Mouse (Mus musculus) limb, embryonic 11.5 days (tissue): Measurements from ENCODE around the gene Sh3gl3. TPM values are rescaled to one million over a fixed set of nuclear protein-coding genes. Genes with fewer than 3 reads are reported as not detected.
A peak's percentile ranks its signal among the peaks of the same experiment; 100 is the strongest.

Source experiments
- ATAC-seq: fragments of 200-750 bp; cut with Nextera tagmentation; 2 replicates; pipeline ENCODE4 v1.8.0; 2017; ENCODE audit warnings: low read depth; ENCODE audit not compliant: insufficient number of reproducible peaks, low FRiP score, low TSS enrichment
- DNase-seq: peaks from one replicate; pipeline ENCODE4 v3.0.0-alpha.2; 2015; ENCODE audit warnings: low spot score
- H3K27ac ChIP-seq: fragments of 300-500 bp; sonication (generic); replicated peaks from 2 replicates; pipeline ENCODE4 v1.5.1; 2014; ENCODE audit warnings: low read depth, mild to moderate bottlenecking, low read length
- H3K27me3 ChIP-seq: fragments of 300-500 bp; sonication (generic); 2 replicates; pipeline ENCODE4 v1.6.1; 2014; ENCODE audit warnings: mild to moderate bottlenecking, low read length, mixed read lengths; ENCODE audit not compliant: control insufficient read depth, insufficient read depth
- H3K36me3 ChIP-seq: fragments of 300-500 bp; sonication (generic); 2 replicates; pipeline ENCODE4 v1.6.1; 2014; ENCODE audit warnings: mild to moderate bottlenecking, low read length, moderate library complexity, mixed read lengths; ENCODE audit not compliant: control insufficient read depth, insufficient read depth
- H3K4me1 ChIP-seq: fragments of 300-500 bp; sonication (generic); 2 replicates; pipeline ENCODE4 v1.6.1; 2014; ENCODE audit warnings: low read length, mixed read lengths; ENCODE audit not compliant: control insufficient read depth, insufficient read depth
- H3K4me2 ChIP-seq: fragments of 300-500 bp; sonication (generic); 2 replicates; pipeline ENCODE4 v1.6.1; 2014; ENCODE audit warnings: low read depth, mild to moderate bottlenecking, moderate library complexity; ENCODE audit not compliant: severe bottlenecking
- H3K4me3 ChIP-seq: fragments of 300-500 bp; sonication (generic); 2 replicates; pipeline ENCODE4 v1.5.1; 2014; ENCODE audit warnings: low read depth, low read length
- H3K9ac ChIP-seq: fragments of 300-500 bp; sonication (generic); 2 replicates; pipeline ENCODE4 v1.6.1; 2014; ENCODE audit warnings: mild to moderate bottlenecking, low read length
- H3K9me3 ChIP-seq: fragments of 300-500 bp; sonication (generic); 2 replicates; pipeline ENCODE4 v1.6.1; 2016; ENCODE audit warnings: low read length; ENCODE audit not compliant: control insufficient read depth
- WGBS: fragments of 180-500 bp; shearing (Covaris S2); extraction: QIAGEN DNeasy Blood & Tissue Kit; methylation state at CpG from one replicate; pipeline ENCODE4 v1.1.7; 2014; 5-methylcytosine and 5-hydroxymethylcytosine counted together
- polyA plus RNA-seq: library from polyadenylated mRNA; unstranded; fragments of >200 nt; fragmentation: Nextera tagmentation; extraction: Ambion mirVana; gene quantifications from 2 replicates; pipeline ENCODE4 v1.2.1, GENCODE M21; 2014

Sh3gl3 gene
- polyA plus RNA-seq, 1 experiment from 2014 or later = 19.4 TPM

DNA sequence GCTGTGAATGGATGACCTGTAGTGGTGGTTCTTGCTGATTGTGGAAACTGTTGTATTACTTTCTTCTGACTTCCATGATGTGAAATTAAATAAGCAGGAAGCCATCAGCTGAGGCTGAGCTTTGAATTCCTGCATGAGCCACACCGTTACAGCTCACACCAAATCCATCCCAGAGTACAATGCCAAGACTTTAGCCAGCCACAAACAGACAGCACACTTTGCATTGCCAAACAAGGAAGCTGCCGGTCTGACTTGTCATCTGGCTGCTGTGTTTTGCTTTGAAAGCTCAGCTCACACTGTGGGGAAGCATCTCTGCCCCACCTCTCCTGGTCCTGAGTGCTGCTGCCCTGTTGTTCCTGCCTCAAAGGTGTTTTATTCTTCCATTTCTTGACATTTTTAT is 9.1 kb downstream of the Sh3gl3 start:
- 28% methylated on average over 2 of the region's 2 CpGs for WGBS
- Histone ChIP-seq H3K4me1 (no peaks in the 10 kb centered on the region), H3K4me2 (no peak overlapping the region), H3K27me3 (no peaks in the 10 kb centered on the region), H3K27ac (no peak overlapping the region), H3K36me3 (no peaks in the 10 kb centered on the region), H3K9me3 (no peaks in the 10 kb centered on the region), H3K4me3 (no peak overlapping the region), H3K9ac (no peak overlapping the region)
- DNase-seq = no peak
- ATAC-seq = no peak

DNA sequence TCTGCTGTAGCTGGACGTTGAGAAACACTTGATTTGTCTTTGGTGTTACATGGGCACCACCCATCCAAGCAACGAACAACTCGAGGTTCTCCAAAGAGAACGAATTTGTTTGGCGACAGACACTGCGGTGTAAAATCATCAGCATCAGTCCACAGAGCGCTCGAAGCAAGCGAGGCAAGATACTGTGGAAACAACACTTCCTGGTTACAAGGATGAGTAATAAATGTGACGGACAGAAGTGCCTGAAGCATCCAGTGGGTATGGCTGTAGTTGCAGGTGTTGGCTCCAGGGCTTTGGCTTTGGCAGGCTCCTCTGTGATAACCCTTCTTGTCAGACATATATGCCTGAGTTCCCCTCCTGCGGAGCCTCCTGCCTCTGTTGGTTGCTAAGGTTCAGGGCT is 18.0 kb downstream of the Sh3gl3 start:
- H3K4me3 ChIP-seq = no peak overlapping the region
- H3K4me2 ChIP-seq = no peak overlapping the region
- H3K27me3 ChIP-seq = no peaks in the 10 kb centered on the region
- ATAC-seq = no peak
- H3K9ac ChIP-seq = no peak overlapping the region
- H3K36me3 ChIP-seq = no peaks in the 10 kb centered on the region
- 91% methylated on average over 11 of the region's 11 CpGs for WGBS
- H3K4me1 ChIP-seq = no peaks in the 10 kb centered on the region
- DNase-seq = no peak
- H3K9me3 ChIP-seq = no peaks in the 10 kb centered on the region
- no peak overlapping the region for H3K27ac ChIP-seq

DNA sequence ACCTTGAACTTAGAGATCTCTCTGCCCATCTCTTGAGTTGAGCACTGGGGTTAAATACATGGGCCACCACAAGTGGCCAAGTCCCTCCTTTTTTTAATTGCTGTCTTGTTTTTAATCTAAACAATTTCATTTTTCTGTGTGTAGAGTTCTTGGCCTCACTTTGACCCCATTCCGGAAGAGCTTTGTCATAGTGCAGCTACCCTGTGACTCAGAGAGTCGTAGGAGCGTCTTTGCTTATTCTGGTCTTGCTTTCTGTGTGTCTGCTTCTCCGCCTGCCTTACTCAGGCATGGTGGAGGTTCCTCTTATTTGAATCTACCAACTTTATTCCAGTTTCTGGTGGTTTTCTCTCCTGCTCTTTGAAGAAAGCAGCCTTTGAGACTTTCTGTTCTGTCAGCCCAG is 18.9 kb downstream of the Sh3gl3 start:
- no peak for DNase-seq
- H3K9ac ChIP-seq = no peak overlapping the region
- no peak overlapping the region for H3K4me3 ChIP-seq
- WGBS = 88% methylated on average over 4 of the region's 4 CpGs
- no peaks in the 10 kb centered on the region for H3K27me3 ChIP-seq
- H3K9me3 ChIP-seq = no peaks in the 10 kb centered on the region
- H3K27ac ChIP-seq = no peak overlapping the region
- H3K36me3 ChIP-seq = no peaks in the 10 kb centered on the region
- no peak overlapping the region for H3K4me2 ChIP-seq
- no peak for ATAC-seq
- no peaks in the 10 kb centered on the region for H3K4me1 ChIP-seq

DNA sequence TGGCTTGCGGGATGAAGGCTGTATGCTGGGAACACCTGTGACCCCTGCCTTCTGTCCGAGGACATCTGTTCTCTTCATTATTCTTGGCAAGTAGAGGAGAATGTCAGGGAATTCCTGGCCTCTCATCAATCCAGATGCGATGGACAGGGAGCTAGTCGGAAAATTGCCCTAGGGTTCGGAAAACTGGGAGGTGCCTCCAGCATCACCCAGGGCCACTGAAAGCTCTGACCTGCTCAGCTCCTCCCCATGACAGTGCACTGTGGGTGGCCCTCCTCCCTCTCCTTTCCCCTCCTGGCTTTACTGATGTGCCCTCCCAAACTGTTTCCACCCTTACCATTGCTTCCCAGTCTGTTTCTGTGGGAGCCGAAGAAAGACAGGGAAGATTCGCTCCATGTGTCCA is 29.5 kb downstream of the Sh3gl3 start:
- Histone ChIP-seq H3K4me3 (no peak overlapping the region), H3K4me2 (no peak overlapping the region), H3K27ac (no peak overlapping the region), H3K4me1 (peaks cover 9% of the 10 kb centered on the region), H3K9me3 (no peaks in the 10 kb centered on the region), H3K9ac (no peak overlapping the region), H3K36me3 (no peaks in the 10 kb centered on the region), H3K27me3 (no peaks in the 10 kb centered on the region)
- no peak for DNase-seq
- 39% methylated on average over 7 of the region's 7 CpGs for WGBS
- ATAC-seq = no peak

DNA sequence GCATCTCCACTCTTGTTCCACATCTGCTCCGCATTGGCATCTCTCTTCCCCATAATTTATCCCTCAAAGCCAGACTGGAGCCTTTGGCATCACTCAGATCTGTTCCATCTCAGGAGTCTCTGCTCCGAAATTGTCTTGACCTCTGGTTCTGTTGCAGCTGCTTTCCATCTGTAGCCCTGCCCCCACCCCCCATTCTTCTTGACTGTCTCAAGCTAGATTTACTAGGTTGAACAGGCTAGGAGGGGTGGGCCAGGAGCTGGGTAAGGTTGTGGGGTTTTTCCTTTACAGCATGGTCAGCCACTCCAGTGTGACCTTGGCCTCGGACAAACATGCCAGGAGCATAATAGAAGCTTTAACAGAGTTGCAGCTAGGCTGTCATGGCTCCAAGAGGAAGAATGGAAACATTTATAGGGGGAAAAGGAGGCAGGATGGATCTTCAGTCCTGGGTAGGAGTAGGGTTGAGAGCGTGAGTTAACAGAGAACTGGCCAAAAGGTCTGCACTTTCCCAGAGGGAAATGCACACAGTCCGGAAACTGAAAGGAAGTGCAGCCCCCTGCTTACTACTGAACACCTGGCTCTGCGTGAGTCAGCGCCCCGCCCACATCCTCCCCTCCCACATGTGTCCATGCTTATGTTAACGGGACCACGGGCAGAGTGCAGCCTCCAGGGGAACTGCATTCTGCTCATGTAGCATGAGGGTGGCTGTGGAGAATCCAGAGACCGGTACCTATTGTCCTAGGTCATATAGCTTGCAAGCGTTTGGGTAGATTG is 30.6 kb downstream of the Sh3gl3 start:
- Histone ChIP-seq H3K9me3 (no peaks in the 10 kb centered on the region), H3K4me3 (no peak overlapping the region), H3K9ac (no peak overlapping the region), H3K27me3 (no peaks in the 10 kb centered on the region), H3K4me1 (peaks cover 9% of the 10 kb centered on the region), H3K36me3 (no peaks in the 10 kb centered on the region), H3K27ac (peak overlapping the region; percentile 42; the same call in 1 of the 2 replicates), H3K4me2 (peak overlapping the region; percentile 19; the same call in 1 of the 2 replicates)
- 23% methylated on average over 12 of the region's 12 CpGs for WGBS
- ATAC-seq (peak; percentile 76; the same call in 1 of the 2 replicates), DNase-seq (peak; percentile 74)

DNA sequence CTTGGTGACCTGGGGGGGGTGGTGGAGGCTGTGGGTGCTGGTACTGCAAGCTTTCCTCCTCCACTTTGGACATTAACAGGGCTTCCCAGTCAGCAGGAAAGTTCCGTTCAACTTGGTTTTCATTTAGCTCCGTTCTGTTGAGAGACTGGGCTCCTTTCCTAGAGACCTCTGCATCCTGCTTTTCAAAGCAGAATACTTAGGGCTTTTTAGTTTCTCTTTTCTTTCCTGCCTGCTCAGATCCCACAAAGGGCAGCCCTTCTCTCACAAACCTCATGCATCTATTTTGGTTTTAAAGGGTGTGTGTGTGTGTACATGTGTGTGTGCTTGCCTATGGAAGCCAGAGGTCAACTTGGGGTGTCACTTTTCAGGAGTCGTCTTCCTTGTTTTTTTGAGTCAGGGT is 31.3 kb downstream of the Sh3gl3 start:
- no peak for DNase-seq
- Histone ChIP-seq H3K27me3 (no peaks in the 10 kb centered on the region), H3K4me1 (peaks cover 9% of the 10 kb centered on the region), H3K9me3 (no peaks in the 10 kb centered on the region), H3K4me3 (no peak overlapping the region), H3K27ac (no peak overlapping the region), H3K4me2 (no peak overlapping the region; the same call in 1 of the 2 replicates), H3K36me3 (no peaks in the 10 kb centered on the region), H3K9ac (no peak overlapping the region)
- WGBS = 75% methylated on average over 3 of the region's 3 CpGs
- ATAC-seq = no peak

DNA sequence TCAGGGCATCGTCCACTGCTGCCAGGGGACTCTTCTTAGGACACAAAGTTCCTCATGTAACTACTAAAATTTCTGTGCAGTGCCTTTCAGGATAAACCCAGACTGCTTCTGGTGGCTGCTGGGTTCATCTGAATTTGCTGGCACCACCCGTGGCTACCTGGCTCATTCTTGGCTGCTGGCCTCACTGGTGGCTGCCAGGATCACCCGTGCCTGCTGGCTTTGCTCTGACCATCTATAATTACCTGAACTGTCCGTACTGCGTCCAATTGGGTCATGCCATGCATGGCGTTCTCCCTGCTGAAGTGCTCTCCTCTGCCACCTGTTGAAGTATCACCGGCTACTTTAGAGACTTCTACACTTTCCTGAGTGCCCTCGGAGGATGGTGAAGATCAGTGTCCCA is 33.1 kb downstream of the Sh3gl3 start:
- no peaks in the 10 kb centered on the region for H3K36me3 ChIP-seq
- WGBS = 89% methylated on average over 8 of the region's 8 CpGs
- no peak overlapping the region for H3K4me2 ChIP-seq
- ATAC-seq (no peak), DNase-seq (no peak)
- H3K27me3 ChIP-seq = no peaks in the 10 kb centered on the region
- H3K9ac ChIP-seq = no peak overlapping the region
- no peak overlapping the region for H3K4me3 ChIP-seq
- no peak overlapping the region for H3K27ac ChIP-seq
- H3K9me3 ChIP-seq = no peaks in the 10 kb centered on the region
- H3K4me1 ChIP-seq = peaks cover 9% of the 10 kb centered on the region

DNA sequence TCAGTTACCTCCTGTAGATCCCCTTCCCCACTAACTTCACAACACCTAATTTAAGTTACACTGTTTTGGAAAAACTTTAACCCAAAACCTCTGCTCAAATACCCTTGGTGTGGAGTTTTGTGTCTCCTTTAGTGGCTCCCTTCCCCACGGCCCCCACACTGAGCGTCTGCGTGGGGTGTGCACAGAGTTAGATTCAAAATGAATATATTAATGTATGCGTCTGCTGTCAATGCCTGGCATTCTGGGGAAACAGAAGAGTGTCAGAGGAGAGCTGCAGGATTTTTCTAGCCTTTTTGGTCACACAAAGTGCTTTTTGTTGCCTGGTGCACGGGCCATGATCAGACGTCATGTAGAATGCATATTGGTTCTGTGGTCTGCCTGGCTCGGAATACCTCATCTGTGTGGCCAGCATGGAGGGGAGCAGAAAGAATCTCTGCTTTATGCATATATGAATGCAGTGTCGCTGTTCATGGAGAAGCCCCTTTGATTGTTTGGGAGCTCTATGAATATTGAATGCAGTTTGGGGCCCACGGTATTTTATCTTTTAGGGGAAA is 47.8 kb downstream of the Sh3gl3 start:
- Histone ChIP-seq H3K4me2 (no peak overlapping the region), H3K9me3 (no peaks in the 10 kb centered on the region), H3K4me3 (no peak overlapping the region), H3K27ac (no peak overlapping the region), H3K36me3 (no peaks in the 10 kb centered on the region), H3K9ac (no peak overlapping the region), H3K4me1 (no peaks in the 10 kb centered on the region), H3K27me3 (no peaks in the 10 kb centered on the region)
- DNase-seq = no peak
- WGBS = 90% methylated on average over 9 of the region's 9 CpGs
- no peak for ATAC-seq
